Mouse (Mus musculus) liver, embryonic 14.5 days (tissue): ENCODE results near the gene Ncbp1. TPM values are rescaled to one million over a fixed set of nuclear protein-coding genes. Genes with fewer than 3 reads are reported as not detected.
"Not testable (repeated sequence)": the region's sequence is repeated elsewhere in the genome, so short reads cannot be mapped to it uniquely, and the experiment has no call there.

ENCODE experiments used
- ATAC-seq: fragments of 200-750 bp; cut with Nextera tagmentation; 2 replicates; pipeline ENCODE4 v1.8.0; 2017; ENCODE audit warnings: moderate number of reproducible peaks, mild to moderate bottlenecking, moderate library complexity; ENCODE audit not compliant: insufficient read depth
- DNase-seq, 3 experiments: peaks; one replicate each; pipeline ENCODE4 v3.0.0-alpha.2; 2012 to 2013; ENCODE audit warnings: low read depth in 3 of 3, low spot score in 3 of 3
- H3K27ac ChIP-seq: fragments of 300-500 bp; sonication (generic); 2 replicates; pipeline ENCODE4 v1.5.1; 2014; ENCODE audit warnings: moderate library complexity, mild to moderate bottlenecking, control low read depth, inconsistent platforms
- H3K27me3 ChIP-seq: fragments of 300-500 bp; sonication (generic); 2 replicates; pipeline ENCODE4 v1.6.1; 2014; ENCODE audit warnings: mild to moderate bottlenecking, low read length, moderate library complexity; ENCODE audit not compliant: control insufficient read depth, insufficient read depth
- H3K36me3 ChIP-seq: fragments of 300-500 bp; sonication (generic); replicated peaks from 2 replicates; pipeline ENCODE4 v1.6.1; 2014; ENCODE audit warnings: low read depth; ENCODE audit not compliant: control insufficient read depth, insufficient read depth
- H3K4me1 ChIP-seq, 2 experiments: fragments of 200-500 bp in 1 of 2; fragments of 300-500 bp in 1 of 2; sonication (generic) in 1 of 2; replicated peaks; 2 replicates each; pipeline ENCODE4 v1.6.1; 2012 to 2014; ENCODE audit warnings: antibody characterized with exemption in 1 of 2, inconsistent platforms in 1 of 2, low read length in 1 of 2; ENCODE audit not compliant: control insufficient read depth in 2 of 2, insufficient read depth in 2 of 2
- H3K4me2 ChIP-seq: fragments of 300-500 bp; sonication (generic); 2 replicates; pipeline ENCODE4 v1.6.1; 2014; ENCODE audit warnings: low read depth, mild to moderate bottlenecking, control low read depth, moderate library complexity
- H3K4me3 ChIP-seq, 2 experiments: fragments of 200-500 bp in 1 of 2; fragments of 300-500 bp in 1 of 2; sonication (generic) in 1 of 2; 2 replicates each; pipeline ENCODE4 v1.5.1; 2012 to 2014; ENCODE audit warnings: low read depth in 2 of 2, low read length in 2 of 2, mild to moderate bottlenecking in 2 of 2, control low read depth in 1 of 2, inconsistent platforms in 1 of 2, moderate library complexity in 1 of 2; ENCODE audit not compliant: insufficient read depth in 1 of 2
- H3K9ac ChIP-seq: fragments of 300-500 bp; sonication (generic); replicated peaks from 2 replicates; pipeline ENCODE4 v1.6.1; 2014; ENCODE audit warnings: mild to moderate bottlenecking, control low read depth, moderate library complexity
- H3K9me3 ChIP-seq: fragments of 300-500 bp; sonication (generic); 2 replicates; pipeline ENCODE4 v1.6.1; 2016; ENCODE audit warnings: low read length, mixed read lengths; ENCODE audit not compliant: control insufficient read depth
- CTCF ChIP-seq: IDR thresholded peaks from 2 replicates; pipeline ENCODE4 v1.5.1; 2016; ENCODE audit warnings: antibody characterized with exemption, low read depth, control low read depth
- EP300 ChIP-seq: IDR thresholded peaks from 2 replicates; pipeline ENCODE4 v1.6.1; 2016; ENCODE audit warnings: antibody characterized with exemption, low read depth
- WGBS: fragments of 180-500 bp; shearing (Covaris S2); extraction: QIAGEN DNeasy Blood & Tissue Kit; methylation state at CpG from one replicate; pipeline ENCODE4 v1.1.7; 2014; ENCODE audit not compliant: insufficient replicate concordance; 5-methylcytosine and 5-hydroxymethylcytosine counted together
- polyA plus RNA-seq, 2 experiments: library from polyadenylated mRNA; depleted of rRNA in 1 of 2; stranded (reverse) in 1 of 2; unstranded in 1 of 2; fragments of >200 nt; fragmentation: Nextera tagmentation in 1 of 2; extraction: Ambion mirVana in 1 of 2; gene quantifications; 2 replicates each; pipeline versions ENCODE4 v1.2.1 to v1.2.3; 2012 to 2014

Ncbp1 gene
- polyA plus RNA-seq, 2 experiments: 36.1 to 40.9 TPM

- WGBS: 76% methylated on average over 8 of the region's 8 CpGs
- ATAC-seq (no peak), DNase-seq (no peak)
Measured at GRCm38 (mm10) chr4:46185423-46185822, 47.0 kb downstream of the Ncbp1 start.

GRCm38 (mm10) chr4:46185890-46186289, 47.5 kb downstream of the Ncbp1 start:
- ATAC-seq (no peak), DNase-seq (no peak)
- Histone ChIP-seq H3K4me2 (no peak overlapping the region), H3K27ac (no peak overlapping the region), H3K9ac (no peak overlapping the region), H3K36me3 (peaks cover 10% of the 10 kb centered on the region; the same call in 1 of the 2 replicates), H3K9me3 (no peaks in the 10 kb centered on the region), H3K4me3 (no peak overlapping the region), H3K27me3 (no peaks in the 10 kb centered on the region), H3K4me1 (no peaks in the 10 kb centered on the region)
- TF ChIP-seq EP300 (no peak), CTCF (no peak)
- 81% methylated on average over 9 of the region's 9 CpGs for whole genome bisulfite sequencing

More at GRCm38 (mm10) chr4:46185423-46185822, 47.0 kb downstream of the Ncbp1 start:
- no peak overlapping the region for H3K27ac ChIP-seq
- no peaks in the 10 kb centered on the region for H3K4me1 ChIP-seq
- H3K4me2 ChIP-seq: no peak overlapping the region
- H3K27me3 ChIP-seq: no peaks in the 10 kb centered on the region
- no peak overlapping the region for H3K4me3 ChIP-seq
- no peak for TF ChIP-seq CTCF
- TF ChIP-seq EP300: no peak
- H3K36me3 ChIP-seq: peaks cover 10% of the 10 kb centered on the region; the same call in 1 of the 2 replicates
- no peaks in the 10 kb centered on the region for H3K9me3 ChIP-seq
- H3K9ac ChIP-seq: no peak overlapping the region

DNA sequence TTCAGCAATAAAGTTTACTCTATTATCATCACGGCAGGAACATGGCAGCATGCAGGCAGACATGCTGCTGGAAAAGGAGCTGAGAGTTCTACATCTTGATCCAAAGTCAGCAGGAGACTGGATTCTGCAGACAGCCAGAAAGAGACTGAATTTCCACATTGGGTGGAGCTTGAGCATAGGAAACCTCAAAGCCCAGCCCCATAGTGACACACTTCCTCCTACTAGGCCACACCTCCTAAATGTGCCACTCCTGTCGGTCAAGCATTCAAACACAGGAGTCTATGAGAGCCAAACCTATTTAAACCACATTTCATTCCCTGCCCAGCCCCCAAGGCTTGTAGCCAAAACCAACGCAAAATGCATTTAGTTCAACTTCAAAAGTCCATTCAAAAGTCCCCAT, 48.1 kb downstream of the Ncbp1 start:
- Histone ChIP-seq H3K27me3 (no peaks in the 10 kb centered on the region), H3K4me2 (no peak overlapping the region), H3K36me3 (peaks cover 10% of the 10 kb centered on the region; the same call in 1 of the 2 replicates), H3K9ac (no peak overlapping the region), H3K27ac (no peak overlapping the region), H3K9me3 (no peaks in the 10 kb centered on the region), H3K4me1 (no peaks in the 10 kb centered on the region), H3K4me3 (no peak overlapping the region)
- 60% methylated on average over 3 of the region's 3 CpGs for WGBS
- DNase-seq (no peak), ATAC-seq (no peak)
- no peak for TF ChIP-seq EP300
- TF ChIP-seq CTCF: no peak

DNA sequence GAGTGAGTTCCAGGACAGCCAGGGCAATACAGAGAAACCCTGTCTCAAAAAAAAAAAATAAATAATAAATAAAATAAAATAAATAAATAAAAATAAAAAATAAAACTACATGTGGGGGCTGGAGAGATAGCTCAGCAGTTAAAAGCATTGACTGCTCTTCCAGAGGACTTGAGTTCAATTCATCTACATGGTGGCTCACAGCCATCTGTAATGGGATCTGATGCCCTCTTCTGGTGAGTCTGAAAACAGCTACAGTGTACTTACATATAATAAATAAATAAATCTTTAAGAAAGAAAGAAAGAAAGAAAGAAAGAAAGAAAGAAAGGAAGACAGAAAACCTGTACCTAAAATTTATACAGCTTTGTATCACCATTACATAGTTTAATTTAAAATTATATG, 53.6 kb downstream of the Ncbp1 start:
- not testable (repeated sequence) for H3K9me3 ChIP-seq, H3K27me3 ChIP-seq, H3K4me2 ChIP-seq, H3K4me1 ChIP-seq, H3K4me3 ChIP-seq, H3K27ac ChIP-seq, H3K36me3 ChIP-seq, ATAC-seq, H3K9ac ChIP-seq, DNase-seq
- peak; percentile 48 for TF ChIP-seq CTCF

GRCm38 (mm10) chr4:46195781-46196487, 57.5 kb downstream of the Ncbp1 start, which contains the start of gene Xpa:
Gene Xpa, minus strand, starts transcription at chr4:46196311.
- Histone ChIP-seq H3K36me3 (no peaks in the 10 kb centered on the region), H3K27ac (peak within 1 kb of the TSS; percentile 78), H3K4me3 (peak within 1 kb of the TSS; percentile 67 to 83), H3K9me3 (no peaks in the 10 kb centered on the region), H3K4me2 (peak within 1 kb of the TSS; percentile 91), H3K4me1 (peaks cover 0 to 7% of the 10 kb centered on the region in 2 experiments; a peak in 3 of 4 replicates), H3K9ac (peak within 1 kb of the TSS; percentile 62), H3K27me3 (no peaks in the 10 kb centered on the region)
- ATAC-seq (peak; percentile 97), DNase-seq (peak; percentile 95 to 97 (median 95))
- TF ChIP-seq CTCF (no peak), EP300 (no peak)
- WGBS: under 1% methylated on average over 69 of the region's 70 CpGs
